Mouse (Mus musculus) midbrain, embryonic 13.5 days (tissue): ENCODE results near the gene Hoxb6. TPM values are rescaled to one million over a fixed set of nuclear protein-coding genes. Genes with fewer than 3 reads are reported as not detected.

Source experiments
- ATAC-seq: fragments of 200-750 bp; cut with Nextera tagmentation; 2 replicates; pipeline ENCODE4 v1.8.0; 2017; ENCODE audit warnings: mild to moderate bottlenecking, moderate TSS enrichment, moderate library complexity
- H3K27ac ChIP-seq: fragments of 300-500 bp; sonication (generic); 2 replicates; pipeline ENCODE4 v1.5.1; 2015; ENCODE audit warnings: inconsistent platforms, mild to moderate bottlenecking, moderate library complexity
- H3K27me3 ChIP-seq: fragments of 300-500 bp; sonication (generic); 2 replicates; pipeline ENCODE4 v1.6.1; 2015; ENCODE audit warnings: mild to moderate bottlenecking, inconsistent platforms
- H3K36me3 ChIP-seq: fragments of 300-500 bp; sonication (generic); 2 replicates; pipeline ENCODE4 v1.6.1; 2015; ENCODE audit warnings: mild to moderate bottlenecking, inconsistent platforms
- H3K4me1 ChIP-seq: fragments of 300-500 bp; sonication (generic); replicated peaks from 2 replicates; pipeline ENCODE4 v1.6.1; 2015; ENCODE audit warnings: inconsistent platforms
- H3K4me2 ChIP-seq: fragments of 300-500 bp; sonication (generic); replicated peaks from 2 replicates; pipeline ENCODE4 v1.6.1; 2015; ENCODE audit warnings: moderate library complexity, mild to moderate bottlenecking, inconsistent platforms
- H3K4me3 ChIP-seq: fragments of 300-500 bp; sonication (generic); replicated peaks from 2 replicates; pipeline ENCODE4 v1.5.1; 2015; ENCODE audit warnings: mild to moderate bottlenecking, inconsistent platforms
- H3K9ac ChIP-seq: fragments of 300-500 bp; sonication (generic); replicated peaks from 2 replicates; pipeline ENCODE4 v1.6.1; 2015; ENCODE audit warnings: mild to moderate bottlenecking, inconsistent platforms
- H3K9me3 ChIP-seq: fragments of 300-500 bp; sonication (generic); 2 replicates; pipeline ENCODE4 v1.6.1; 2016; ENCODE audit warnings: mild to moderate bottlenecking, inconsistent platforms
- WGBS: fragments of 180-500 bp; shearing (Covaris S2); methylation state at CpG from one replicate; pipeline ENCODE4 v1.1.7; 2015; 5-methylcytosine and 5-hydroxymethylcytosine counted together
- polyA plus RNA-seq: library from polyadenylated mRNA; unstranded; fragments of >200 nt; fragmentation: Nextera tagmentation; extraction: Ambion mirVana; gene quantifications from 2 replicates; pipeline ENCODE4 v1.2.1, GENCODE M21; 2015

Gene Hoxb6
- polyA plus RNA-seq, 1 experiment from 2014 or later, result not detected

GRCm38 (mm10) chr11:96282795-96283430, 9.4 kb upstream of the Hoxb6 start:
- Histone ChIP-seq H3K9me3 (no peaks in the 10 kb centered on the region), H3K4me1 (peaks cover 13% of the 10 kb centered on the region; the same call in 1 of the 2 replicates), H3K27me3 (peaks cover 98% of the 10 kb centered on the region), H3K36me3 (no peaks in the 10 kb centered on the region), H3K4me3 (no peak overlapping the region), H3K4me2 (no peak overlapping the region), H3K27ac (no peak overlapping the region), H3K9ac (no peak overlapping the region)
- 1% methylated on average over 49 of the region's 49 CpGs for WGBS
- ATAC-seq, result no peak

- Histone ChIP-seq H3K27ac (no peak overlapping the region), H3K4me1 (peaks cover 13% of the 10 kb centered on the region; the same call in 1 of the 2 replicates), H3K4me2 (peak overlapping the region; percentile 43), H3K27me3 (peaks cover 99% of the 10 kb centered on the region), H3K9me3 (no peaks in the 10 kb centered on the region), H3K9ac (no peak overlapping the region), H3K36me3 (no peaks in the 10 kb centered on the region), H3K4me3 (peak overlapping the region; percentile 14)
- no peak for ATAC-seq
- WGBS, result under 1% methylated on average over 48 of the region's 49 CpGs
These were observed 8.1 kb upstream of the Hoxb6 start for GRCm38 (mm10) chr11:96284041-96284749.

- H3K4me1 ChIP-seq, result peaks cover 13% of the 10 kb centered on the region; the same call in 1 of the 2 replicates
- H3K27ac ChIP-seq, result no peak overlapping the region
- H3K4me3 ChIP-seq, result peak overlapping the region; percentile 14; the same call in 1 of the 2 replicates
- H3K9me3 ChIP-seq, result no peaks in the 10 kb centered on the region
- no peaks in the 10 kb centered on the region for H3K36me3 ChIP-seq
- peak overlapping the region; percentile 43 for H3K4me2 ChIP-seq
- no peak overlapping the region for H3K9ac ChIP-seq
- WGBS, result under 1% methylated on average over 37 of the region's 37 CpGs
- peaks cover 99% of the 10 kb centered on the region for H3K27me3 ChIP-seq
- ATAC-seq, result no peak
These were observed 7.2 kb upstream of the Hoxb6 start for GRCm38 (mm10) chr11:96284774-96285734.

- ATAC-seq, result no peak
These were observed 6.2 kb upstream of the Hoxb6 start, which contains the start of gene Hoxb7 for GRCm38 (mm10) chr11:96285771-96286738. Gene Hoxb7 (plus strand): TSS chr11:96286623.

GRCm38 (mm10) chr11:96286739-96287385, 5.4 kb upstream of the Hoxb6 start:
- H3K4me3 ChIP-seq, result no peak overlapping the region; the same call in 1 of the 2 replicates
- no peaks in the 10 kb centered on the region for H3K36me3 ChIP-seq
- 1% methylated on average over 55 of the region's 55 CpGs for WGBS
- ATAC-seq, result no peak
- H3K9me3 ChIP-seq, result no peaks in the 10 kb centered on the region
- H3K27ac ChIP-seq, result no peak overlapping the region
- peaks cover 13% of the 10 kb centered on the region; the same call in 1 of the 2 replicates for H3K4me1 ChIP-seq
- H3K27me3 ChIP-seq, result peaks cover 98% of the 10 kb centered on the region
- H3K4me2 ChIP-seq, result peak overlapping the region; percentile 19; the same call in 1 of the 2 replicates
- H3K9ac ChIP-seq, result no peak overlapping the region

More at GRCm38 (mm10) chr11:96285771-96286738, 6.2 kb upstream of the Hoxb6 start, which contains the start of gene Hoxb7:
- 2% methylated on average over 42 of the region's 43 CpGs for WGBS
- Histone ChIP-seq H3K36me3 (no peaks in the 10 kb centered on the region), H3K27ac (no peak within 1 kb of the TSS), H3K4me3 (no peak within 1 kb of the TSS; the same call in 1 of the 2 replicates), H3K9me3 (no peaks in the 10 kb centered on the region), H3K4me1 (peaks cover 13% of the 10 kb centered on the region; the same call in 1 of the 2 replicates), H3K9ac (no peak within 1 kb of the TSS), H3K4me2 (peak within 1 kb of the TSS; percentile 19; the same call in 1 of the 2 replicates), H3K27me3 (peaks cover 99% of the 10 kb centered on the region)

- no peak overlapping the region for H3K4me3 ChIP-seq
- H3K4me2 ChIP-seq, result no peak overlapping the region
- no peaks in the 10 kb centered on the region for H3K9me3 ChIP-seq
- WGBS, result 2% methylated on average over 9 of the region's 9 CpGs
- no peaks in the 10 kb centered on the region for H3K36me3 ChIP-seq
- ATAC-seq, result no peak
- no peak overlapping the region for H3K9ac ChIP-seq
- H3K27ac ChIP-seq, result no peak overlapping the region
- peaks cover 13% of the 10 kb centered on the region; the same call in 1 of the 2 replicates for H3K4me1 ChIP-seq
- peaks cover 98% of the 10 kb centered on the region for H3K27me3 ChIP-seq
These were observed 4.9 kb upstream of the Hoxb6 start for GRCm38 (mm10) chr11:96287411-96287810.

- no peak overlapping the region for H3K4me3 ChIP-seq
- peaks cover 13% of the 10 kb centered on the region; the same call in 1 of the 2 replicates for H3K4me1 ChIP-seq
- no peaks in the 10 kb centered on the region for H3K9me3 ChIP-seq
- no peak for ATAC-seq
- no peak overlapping the region for H3K9ac ChIP-seq
- WGBS, result 10% methylated on average over 1 of the region's 1 CpGs
- H3K36me3 ChIP-seq, result no peaks in the 10 kb centered on the region
- H3K4me2 ChIP-seq, result no peak overlapping the region
- H3K27me3 ChIP-seq, result peaks cover 98% of the 10 kb centered on the region
- no peak overlapping the region for H3K27ac ChIP-seq
These were observed 3.6 kb upstream of the Hoxb6 start for GRCm38 (mm10) chr11:96288455-96289221.

- 1% methylated on average over 21 of the region's 21 CpGs for WGBS
- Histone ChIP-seq H3K9ac (no peak overlapping the region), H3K27me3 (peaks cover 98% of the 10 kb centered on the region), H3K4me3 (no peak overlapping the region), H3K27ac (no peak overlapping the region), H3K4me1 (peaks cover 9% of the 10 kb centered on the region; the same call in 1 of the 2 replicates), H3K4me2 (no peak overlapping the region), H3K36me3 (no peaks in the 10 kb centered on the region), H3K9me3 (no peaks in the 10 kb centered on the region)
- no peak for ATAC-seq
These were observed 3.0 kb upstream of the Hoxb6 start for GRCm38 (mm10) chr11:96289293-96289692.

GRCm38 (mm10) chr11:96289837-96290236, 2.4 kb upstream of the Hoxb6 start:
- H3K27ac ChIP-seq, result no peak overlapping the region
- WGBS, result 5% methylated on average over 6 of the region's 6 CpGs
- peaks cover 98% of the 10 kb centered on the region for H3K27me3 ChIP-seq
- no peaks in the 10 kb centered on the region for H3K9me3 ChIP-seq
- H3K4me1 ChIP-seq, result peaks cover 4% of the 10 kb centered on the region; the same call in 1 of the 2 replicates
- ATAC-seq, result no peak
- no peak overlapping the region for H3K4me2 ChIP-seq
- H3K4me3 ChIP-seq, result no peak overlapping the region
- no peak overlapping the region for H3K9ac ChIP-seq
- no peaks in the 10 kb centered on the region for H3K36me3 ChIP-seq
